8 mouse cellular contexts compared by ENCODE assay signal in the genomic region with DNA sequence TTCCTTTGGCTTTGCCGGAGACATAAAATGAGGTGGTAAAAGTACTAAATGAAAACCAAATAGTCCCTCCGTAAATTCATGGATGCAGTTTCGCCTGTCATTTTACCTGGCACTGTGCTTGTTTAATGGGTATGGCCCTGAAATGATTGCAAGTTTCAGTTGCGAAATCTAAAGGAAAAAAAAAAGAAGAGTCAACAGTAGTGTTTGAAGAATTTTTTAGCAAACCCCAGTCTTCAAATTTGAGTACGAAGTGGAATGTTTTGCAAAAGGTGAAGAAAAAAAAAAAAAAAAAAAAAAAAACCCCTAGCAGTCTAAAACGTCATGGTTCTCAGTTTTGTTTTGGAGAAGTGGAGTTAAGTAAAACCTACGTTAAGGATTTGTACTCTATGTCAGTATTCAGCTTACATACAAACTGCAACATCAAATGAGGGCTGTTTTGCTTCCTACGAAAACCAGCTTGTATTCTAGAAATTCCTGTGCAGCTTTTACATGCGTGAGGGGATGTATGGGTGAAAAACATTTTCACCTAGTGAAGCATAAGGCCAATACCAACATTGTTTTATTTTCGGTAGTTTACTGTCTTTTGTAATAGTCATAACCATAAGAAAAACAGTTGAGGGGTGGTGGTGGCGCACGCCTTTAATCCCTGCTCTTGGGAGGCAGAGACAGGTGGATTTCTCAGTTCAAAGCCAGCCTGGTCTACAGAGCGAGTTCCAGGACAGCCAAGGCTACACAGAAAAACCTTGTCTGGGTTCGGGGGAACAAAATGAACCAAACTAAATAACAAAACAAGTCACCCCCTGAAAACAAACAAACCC. TPM values are rescaled to one million over a fixed set of nuclear protein-coding genes. Genes with fewer than 3 reads are reported as not detected.
A peak's percentile ranks its signal among the peaks of the same experiment; 100 is the strongest.
DNase-seq lines count a peak whose midpoint lies in the region; ATAC-seq and TF ChIP-seq lines count a peak whose summit lies in the region.

No protein-coding gene starts in this region.

- no peak for ATAC-seq in intestine, postnatal 0 days
- no peak for ATAC-seq in neural tube, embryonic 15.5 days (ENCODE audit: low FRiP score)

- no peaks in the 10 kb centered on the region; the same call in none of the 2 replicates for H3K4me1 ChIP-seq in intestine, postnatal 0 days (replicated peaks; ENCODE audit: control insufficient read depth, insufficient read depth, low read length)
- peaks cover 14% of the 10 kb centered on the region for H3K4me1 ChIP-seq in neural tube, embryonic 15.5 days

- H3K4me2 ChIP-seq in intestine, postnatal 0 days (replicated peaks; ENCODE audit: low read depth): peak overlapping the region; percentile 69
- peak overlapping the region; percentile 63 for H3K4me2 ChIP-seq in neural tube, embryonic 15.5 days

- H3K27ac ChIP-seq in intestine, postnatal 0 days (ENCODE audit: low read depth, low read length): no peak overlapping the region; the same call in 1 of the 2 replicates
- peak overlapping the region; percentile 98; the same call in 1 of the 2 replicates for H3K27ac ChIP-seq in neural tube, embryonic 15.5 days (replicated peaks)

- DNase-seq in adrenal gland, adult 2 months: peak; percentile 21
- DNase-seq in adrenal gland, postnatal 14 days: no peak
- peak; percentile 29 for DNase-seq in thymus, postnatal 4 days
- DNase-seq in thymus, postnatal 10 days (ENCODE audit: low spot score in 2 of 2): no peak
- DNase-seq in left cerebral cortex, postnatal 25 days (ENCODE audit: low spot score in 2 of 2): no peak
- DNase-seq in adrenal gland, postnatal 4 days (ENCODE audit: low spot score in 2 of 2): no peak

- H3K36me3 ChIP-seq in intestine, postnatal 0 days (ENCODE audit: control insufficient read depth, insufficient read depth): no peaks in the 10 kb centered on the region
- H3K36me3 ChIP-seq in neural tube, embryonic 15.5 days: no peaks in the 10 kb centered on the region

- intact Hi-C loops in left cerebral cortex, postnatal 25 days (cut with DNase I): no loop called here

- H3K9ac ChIP-seq in intestine, postnatal 0 days (ENCODE audit: low read depth, low read length): peak overlapping the region; percentile 61; the same call in 1 of the 2 replicates
- peak overlapping the region; percentile 93; the same call in 1 of the 2 replicates for H3K9ac ChIP-seq in neural tube, embryonic 15.5 days (replicated peaks)

- 37% methylated on average over 14 of the region's 14 CpGs for WGBS in intestine, postnatal 0 days
- WGBS in neural tube, embryonic 15.5 days: 46% methylated on average over 14 of the region's 14 CpGs

- no peaks in the 10 kb centered on the region for H3K27me3 ChIP-seq in intestine, postnatal 0 days (replicated peaks; ENCODE audit: control insufficient read depth, insufficient read depth, low read length)
- no peaks in the 10 kb centered on the region for H3K27me3 ChIP-seq in neural tube, embryonic 15.5 days (replicated peaks)

- no peak for TF ChIP-seq CTCF in intestine, postnatal 0 days (IDR thresholded peaks at IDR 0.05; ENCODE audit: low read depth)

- peak overlapping the region; percentile 62 for H3K4me3 ChIP-seq in intestine, postnatal 0 days (ENCODE audit: low read depth, low read length)
- peak overlapping the region; percentile 89 for H3K4me3 ChIP-seq in neural tube, embryonic 15.5 days (replicated peaks)

- no peaks in the 10 kb centered on the region for H3K9me3 ChIP-seq in intestine, postnatal 0 days (ENCODE audit: control insufficient read depth)
- no peaks in the 10 kb centered on the region for H3K9me3 ChIP-seq in neural tube, embryonic 15.5 days (replicated peaks)

RNA-seq across cellular contexts. Expression of gene Atl3, which starts 1.6 kb away (rescaled TPM):
- total RNA-seq in adrenal gland, adult 2 months (2021): 100 to 1,000 TPM in 1 of 2 experiments, 10 to 100 TPM in 1; 94.1 to 107 TPM
- 10.9 and 14.4 TPM in 2 replicates for polyA plus RNA-seq in adrenal gland, adult 2 months (2012; rRNA removed)
- 95.0 and 101 TPM in 2 replicates for total RNA-seq in adrenal gland, postnatal 14 days (2021)
- polyA plus RNA-seq in intestine, postnatal 0 days (2015; fragmentation: Nextera tagmentation; extraction: Ambion mirVana): 7.3 and 8.9 TPM in 2 replicates
- polyA plus RNA-seq in neural tube, embryonic 15.5 days (2015; fragmentation: Nextera tagmentation; extraction: Ambion mirVana): 7.0 and 7.6 TPM in 2 replicates
- total RNA-seq in left cerebral cortex, postnatal 25 days (2021): 10 to 100 TPM; 23.0 to 28.2 TPM
- 100 to 1,000 TPM; 112 to 117 TPM for total RNA-seq in adrenal gland, postnatal 4 days (2021)

RNA-seq across cellular contexts. Expression of gene Rtn3, which starts 12.3 kb away (rescaled TPM):
- total RNA-seq in adrenal gland, adult 2 months (2021): 100 to 1,000 TPM; 133 to 151 TPM
- polyA plus RNA-seq in adrenal gland, adult 2 months (2012; rRNA removed): 115 and 137 TPM in 2 replicates
- total RNA-seq in adrenal gland, postnatal 14 days (2021): 127 and 134 TPM in 2 replicates
- polyA plus RNA-seq in intestine, postnatal 0 days (2015; fragmentation: Nextera tagmentation; extraction: Ambion mirVana): 133 and 134 TPM in 2 replicates
- 588 and 670 TPM in 2 replicates for polyA plus RNA-seq in neural tube, embryonic 15.5 days (2015; fragmentation: Nextera tagmentation; extraction: Ambion mirVana)
- 100 to 1,000 TPM; 854 to 900 TPM for total RNA-seq in left cerebral cortex, postnatal 25 days (2021)
- 100 to 1,000 TPM; 130 to 147 TPM for total RNA-seq in adrenal gland, postnatal 4 days (2021)

Comparison
In these comparisons a context has a peak if more than half of its experiments do, and no peak if none do; other contexts are left out.
1. DNase-seq: peak in adrenal gland, adult 2 months (single experiment) and thymus, postnatal 4 days (single experiment); none in adrenal gland, postnatal 14 days (single experiment), thymus, postnatal 10 days (0 of 2), left cerebral cortex, postnatal 25 days (0 of 2) and adrenal gland, postnatal 4 days (0 of 2).